ENCODE assay signal across 8 mouse cellular contexts in the genomic region with DNA sequence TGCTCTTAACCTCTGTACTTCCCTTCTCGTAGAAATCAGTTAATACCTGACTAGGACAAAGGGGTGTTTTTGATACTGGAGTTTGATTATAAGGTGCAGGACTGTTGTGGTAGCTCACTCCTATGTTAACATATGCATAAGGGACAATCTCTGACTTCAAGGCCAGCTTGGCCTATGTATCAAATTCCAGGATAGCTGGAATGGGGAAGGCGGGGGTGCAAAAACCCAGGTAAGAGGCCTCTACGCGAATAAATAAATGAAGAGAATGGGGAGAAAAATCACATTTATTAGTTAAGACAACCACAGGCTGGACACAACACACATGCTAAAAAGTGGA. TPM values are rescaled to one million over a fixed set of nuclear protein-coding genes. Genes with fewer than 3 reads are reported as not detected.
DNase-seq lines count a peak whose midpoint lies in the region; ATAC-seq and TF ChIP-seq lines count a peak whose summit lies in the region.

No protein-coding gene starts in this region.

- dilution Hi-C loops in CH12.LX (cut with MboI; ENCODE audit: extremely low pct_ligation_motif_present, extremely low pct_unique_long_range_greater_than_20kb, low sequenced_read_pairs): no loop called here

- peaks cover 8% of the 10 kb centered on the region; the same call in 1 of the 2 replicates for H3K4me1 ChIP-seq in heart, embryonic 10.5 days
- peaks cover 4 to 57% of the 10 kb centered on the region in 2 experiments; a peak in 2 of 4 replicates for H3K4me1 ChIP-seq in CH12.LX (ENCODE audit: control insufficient read depth in 1 of 2, insufficient read depth in 2 of 2)
- H3K4me1 ChIP-seq in forebrain, embryonic 15.5 days: peaks cover 37% of the 10 kb centered on the region
- peaks cover 45% of the 10 kb centered on the region for H3K4me1 ChIP-seq in liver, embryonic 15.5 days (replicated peaks)

- TF ChIP-seq POLR2A in CH12.LX (IDR thresholded peaks at IDR 0.05; ENCODE audit: low read depth, low read length): no peak

- peaks cover 71% of the 10 kb centered on the region for H3K36me3 ChIP-seq in heart, embryonic 10.5 days
- peaks cover 48 to 67% of the 10 kb centered on the region in 2 experiments for H3K36me3 ChIP-seq in CH12.LX (replicated peaks in 1 of 2; ENCODE audit: control insufficient read depth in 1 of 2, insufficient read depth in 1 of 2, low read length in 1 of 2)
- peaks cover 58% of the 10 kb centered on the region for H3K36me3 ChIP-seq in forebrain, embryonic 15.5 days
- H3K36me3 ChIP-seq in liver, embryonic 15.5 days (replicated peaks): peaks cover 72% of the 10 kb centered on the region

- peak overlapping the region; percentile 93; the same call in 1 of the 2 replicates for H3K27ac ChIP-seq in heart, embryonic 10.5 days
- H3K27ac ChIP-seq in CH12.LX (ENCODE audit: insufficient read depth, low read depth): peak overlapping the region; percentile 65
- H3K27ac ChIP-seq in forebrain, embryonic 15.5 days (replicated peaks): peak overlapping the region; percentile 95
- peak overlapping the region; percentile 93 for H3K27ac ChIP-seq in liver, embryonic 15.5 days (replicated peaks)

- no peak overlapping the region for H3K9ac ChIP-seq in CH12.LX (ENCODE audit: insufficient read depth, low read depth)
- no peak overlapping the region for H3K9ac ChIP-seq in forebrain, embryonic 15.5 days (replicated peaks)
- H3K9ac ChIP-seq in liver, embryonic 15.5 days: peak overlapping the region; percentile 16; the same call in 1 of the 2 replicates

- no peak for TF ChIP-seq EP300 in CH12.LX (IDR thresholded peaks at IDR 0.05; ENCODE audit: low read length)

- no peak for DNase-seq in heart, embryonic 10.5 days (ENCODE audit: low spot score)
- no peak for DNase-seq in heart, postnatal 4 days
- no peak for DNase-seq in CH12.LX (ENCODE audit: extremely low read depth)
- DNase-seq in layer of hippocampus, adult 9-10 months (ENCODE audit: low spot score): no peak
- no peak for DNase-seq in layer of hippocampus, postnatal 10 days (ENCODE audit: low spot score in 2 of 2)
- DNase-seq in gastrocnemius, adult 8-10 months (ENCODE audit: low spot score in 2 of 2): no peak

- WGBS in heart, embryonic 10.5 days: 68% methylated on average over 4 of the region's 4 CpGs
- WGBS in forebrain, embryonic 15.5 days: 64% methylated on average over 4 of the region's 4 CpGs
- WGBS in liver, embryonic 15.5 days (ENCODE audit: insufficient replicate concordance): 61% methylated on average over 4 of the region's 4 CpGs

- no peak; the same call in 1 of the 2 replicates for ATAC-seq in forebrain, embryonic 15.5 days (replicated peaks)
- ATAC-seq in liver, embryonic 15.5 days (ENCODE audit: insufficient read depth): no peak

- peak overlapping the region; percentile 59 for H3K4me2 ChIP-seq in CH12.LX (ENCODE audit: insufficient read depth, low read depth, poor library complexity, severe bottlenecking)
- H3K4me2 ChIP-seq in forebrain, embryonic 15.5 days (replicated peaks): peak overlapping the region; percentile 91; the same call in 1 of the 2 replicates
- peak overlapping the region; percentile 88 for H3K4me2 ChIP-seq in liver, embryonic 15.5 days

- H3K79me2 ChIP-seq in CH12.LX (replicated peaks; ENCODE audit: control insufficient read depth, extremely low read depth, insufficient read depth, poor library complexity, severe bottlenecking): peaks cover 55% of the 10 kb centered on the region

- in situ Hi-C loops in CH12.LX (cut with MboI; ENCODE audit: low pct_ligation_motif_present, low pct_unique_long_range_greater_than_20kb, low sequenced_read_pairs): no loop called here

- no peak for TF ChIP-seq RAD21 in CH12.LX (IDR thresholded peaks at IDR 0.05; ENCODE audit: low read depth, low read length)

- peak overlapping the region; percentile 70 for H3K4me3 ChIP-seq in heart, embryonic 10.5 days
- H3K4me3 ChIP-seq in CH12.LX (replicated peaks in 1 of 3; ENCODE audit: low read depth in 2 of 3, low read length in 2 of 3, poor library complexity in 1 of 3): no peak overlapping the region
- no peak overlapping the region for H3K4me3 ChIP-seq in forebrain, embryonic 15.5 days
- peak overlapping the region; percentile 79 for H3K4me3 ChIP-seq in liver, embryonic 15.5 days (replicated peaks)

- no peak for TF ChIP-seq CTCF in CH12.LX (conservative IDR thresholded peaks at IDR 0.05 in 1 of 2, IDR thresholded peaks at IDR 0.05 in 1 of 2; ENCODE audit: low read depth in 2 of 2, low read length in 2 of 2)

- no peaks in the 10 kb centered on the region for H3K27me3 ChIP-seq in heart, embryonic 10.5 days (ENCODE audit: insufficient read depth, poor library complexity, severe bottlenecking)
- no peaks in the 10 kb centered on the region for H3K27me3 ChIP-seq in CH12.LX (replicated peaks)
- no peaks in the 10 kb centered on the region for H3K27me3 ChIP-seq in forebrain, embryonic 15.5 days
- H3K27me3 ChIP-seq in liver, embryonic 15.5 days: no peaks in the 10 kb centered on the region

- no peaks in the 10 kb centered on the region for H3K9me3 ChIP-seq in heart, embryonic 10.5 days
- no peaks in the 10 kb centered on the region for H3K9me3 ChIP-seq in CH12.LX (replicated peaks; ENCODE audit: low read length)
- no peaks in the 10 kb centered on the region for H3K9me3 ChIP-seq in forebrain, embryonic 15.5 days
- H3K9me3 ChIP-seq in liver, embryonic 15.5 days (replicated peaks): no peaks in the 10 kb centered on the region

TF ChIP-seq in CH12.LX, 34 proteins besides CTCF, POLR2A, EP300 and RAD21:
- TF ChIP-seq UBTF (IDR thresholded peaks at IDR 0.05; ENCODE audit: low read depth, low read length) (no peak), SMC3 (IDR thresholded peaks at IDR 0.05; ENCODE audit: low read depth, low read length) (no peak), BHLHE40 (IDR thresholded peaks at IDR 0.05; ENCODE audit: low read depth, low read length) (no peak), MAX (IDR thresholded peaks at IDR 0.05; ENCODE audit: low read length) (no peak), IRF4 (IDR thresholded peaks at IDR 0.05; ENCODE audit: low read depth, low read length) (no peak), KAT2A (IDR thresholded peaks at IDR 0.05; ENCODE audit: insufficient replicate concordance, low read length) (no peak)

RNA-seq across cellular contexts. Expression of a gene that starts 0.7 kb away (rescaled TPM):
- polyA plus RNA-seq in heart, embryonic 10.5 days (2016; fragmentation: Nextera tagmentation; extraction: Ambion mirVana): 9.4 and 9.9 TPM in 2 replicates
- 1 to 10 TPM; 3.1 to 3.4 TPM for total RNA-seq in heart, postnatal 4 days (2021)
- total RNA-seq in CH12.LX (2012; rRNA removed): 12.5 and 13.3 TPM in 2 replicates
- 12.3 and 15.3 TPM in 2 replicates for total RNA-seq in CH12.LX (2014; rRNA removed)
- 11.5 and 12.1 TPM in 2 replicates for polyA plus RNA-seq in CH12.LX (2012; ENCODE audit: insufficient read length, low read depth)
- polyA plus RNA-seq in forebrain, embryonic 15.5 days (2015; fragmentation: Nextera tagmentation; extraction: Ambion mirVana): 9.9 and 11.0 TPM in 2 replicates
- 3.8 and 4.7 TPM in 2 replicates for polyA plus RNA-seq in liver, embryonic 15.5 days (2015; fragmentation: Nextera tagmentation; extraction: Ambion mirVana)
- total RNA-seq in layer of hippocampus, postnatal 10 days (2021): 1 to 10 TPM; 3.9 to 5.6 TPM
- 1 to 10 TPM; 2.3 to 3.5 (median 3.0) TPM for total RNA-seq in gastrocnemius, adult 8-10 months (2022)

RNA-seq across cellular contexts. Expression of a gene that starts 8.9 kb away (rescaled TPM):
- 203 and 259 TPM in 2 replicates for polyA plus RNA-seq in heart, embryonic 10.5 days (2016; fragmentation: Nextera tagmentation; extraction: Ambion mirVana)
- 100 to 1,000 TPM; 561 to 583 TPM for total RNA-seq in heart, postnatal 4 days (2021)
- total RNA-seq in CH12.LX (2012; rRNA removed): 269 and 351 TPM in 2 replicates
- 505 and 574 TPM in 2 replicates for total RNA-seq in CH12.LX (2014; rRNA removed)
- 1,169 and 1,328 TPM in 2 replicates for polyA plus RNA-seq in CH12.LX (2012; ENCODE audit: insufficient read length, low read depth)
- 512 and 520 TPM in 2 replicates for polyA plus RNA-seq in forebrain, embryonic 15.5 days (2015; fragmentation: Nextera tagmentation; extraction: Ambion mirVana)
- polyA plus RNA-seq in liver, embryonic 15.5 days (2015; fragmentation: Nextera tagmentation; extraction: Ambion mirVana): 114 and 115 TPM in 2 replicates
- 100 to 1,000 TPM; 692 to 786 TPM for total RNA-seq in layer of hippocampus, postnatal 10 days (2021)
- 100 to 1,000 TPM; 190 to 257 (median 232) TPM for total RNA-seq in gastrocnemius, adult 8-10 months (2022)

RNA-seq across cellular contexts. Expression of a gene that starts 9.0 kb away (rescaled TPM):
- 15.8 and 18.3 TPM in 2 replicates for polyA plus RNA-seq in heart, embryonic 10.5 days (2016; fragmentation: Nextera tagmentation; extraction: Ambion mirVana)
- total RNA-seq in heart, postnatal 4 days (2021): 1 to 10 TPM; 6.8 to 9.3 TPM
- 17.2 and 17.5 TPM in 2 replicates for total RNA-seq in CH12.LX (2012; rRNA removed)
- 21.7 and 24.4 TPM in 2 replicates for total RNA-seq in CH12.LX (2014; rRNA removed)
- 19.3 and 25.3 TPM in 2 replicates for polyA plus RNA-seq in CH12.LX (2012; ENCODE audit: insufficient read length, low read depth)
- polyA plus RNA-seq in forebrain, embryonic 15.5 days (2015; fragmentation: Nextera tagmentation; extraction: Ambion mirVana): 20.5 and 21.2 TPM in 2 replicates
- polyA plus RNA-seq in liver, embryonic 15.5 days (2015; fragmentation: Nextera tagmentation; extraction: Ambion mirVana): 7.8 and 9.1 TPM in 2 replicates
- total RNA-seq in layer of hippocampus, postnatal 10 days (2021): 10 to 100 TPM; 11.3 to 12.9 TPM
- total RNA-seq in gastrocnemius, adult 8-10 months (2022): 1 to 10 TPM; 2.5 to 5.0 (median 3.4) TPM

RNA-seq across cellular contexts. Expression of a gene that starts 29.0 kb away (rescaled TPM):
- polyA plus RNA-seq in heart, embryonic 10.5 days (2016; fragmentation: Nextera tagmentation; extraction: Ambion mirVana): 0.46 and 1.2 TPM in 2 replicates
- under 1 TPM; 0.55 to 0.86 TPM for total RNA-seq in heart, postnatal 4 days (2021)
- 22.0 and 28.1 TPM in 2 replicates for total RNA-seq in CH12.LX (2012; rRNA removed)
- total RNA-seq in CH12.LX (2014; rRNA removed): 41.2 and 50.1 TPM in 2 replicates
- polyA plus RNA-seq in CH12.LX (2012; ENCODE audit: insufficient read length, low read depth): 33.1 and 35.4 TPM in 2 replicates
- polyA plus RNA-seq in forebrain, embryonic 15.5 days (2015; fragmentation: Nextera tagmentation; extraction: Ambion mirVana): 0.52 and 1.2 TPM in 2 replicates
- 2.8 and 3.2 TPM in 2 replicates for polyA plus RNA-seq in liver, embryonic 15.5 days (2015; fragmentation: Nextera tagmentation; extraction: Ambion mirVana)
- total RNA-seq in layer of hippocampus, postnatal 10 days (2021): 1 to 10 TPM in 1 of 2 experiments, under 1 TPM in 1; 0.62 to 1.3 TPM
- total RNA-seq in gastrocnemius, adult 8-10 months (2022): under 1 TPM in 1 of 4 experiments, not detected in 3; 0.40 TPM

RNA-seq across cellular contexts. Expression of a gene that starts 29.6 kb away (rescaled TPM):
- 40.6 and 56.0 TPM in 2 replicates for polyA plus RNA-seq in heart, embryonic 10.5 days (2016; fragmentation: Nextera tagmentation; extraction: Ambion mirVana)
- 100 to 1,000 TPM; 183 TPM for total RNA-seq in heart, postnatal 4 days (2021)
- total RNA-seq in CH12.LX (2012; rRNA removed) (19.2 and 22.3 TPM in 2 replicates), CH12.LX (2014; rRNA removed) (18.4 and 20.4 TPM in 2 replicates)
- polyA plus RNA-seq in CH12.LX (2012; ENCODE audit: insufficient read length, low read depth): 18.9 and 19.2 TPM in 2 replicates
- 12.1 and 14.3 TPM in 2 replicates for polyA plus RNA-seq in forebrain, embryonic 15.5 days (2015; fragmentation: Nextera tagmentation; extraction: Ambion mirVana)
- polyA plus RNA-seq in liver, embryonic 15.5 days (2015; fragmentation: Nextera tagmentation; extraction: Ambion mirVana): 7.0 and 7.8 TPM in 2 replicates
- 10 to 100 TPM; 18.5 to 19.7 TPM for total RNA-seq in layer of hippocampus, postnatal 10 days (2021)
- 10 to 100 TPM; 25.4 to 30.9 (median 26.7) TPM for total RNA-seq in gastrocnemius, adult 8-10 months (2022)

Comparison
In these comparisons a context has a peak if more than half of its experiments do, and no peak if none do; other contexts are left out.
1. H3K4me3 ChIP-seq: peak in heart, embryonic 10.5 days (single experiment) and liver, embryonic 15.5 days (single experiment); none in CH12.LX (0 of 3) and forebrain, embryonic 15.5 days (single experiment).
2. Peak in every context shown above with its lines, with median percentiles within 50 percentile points of each other: H3K27ac ChIP-seq and H3K4me2 ChIP-seq.